Mouse (Mus musculus) heart, adult 2 months (tissue): ENCODE data around the gene Pglyrp4.

Source experiments
- CTCF ChIP-seq: fragments of 200-600 bp; IDR thresholded peaks from 2 replicates; pipeline ENCODE4 v1.8.1; 2022; ENCODE audit warnings: antibody characterized with exemption, mild to moderate bottlenecking, moderate library complexity
- EP300 ChIP-seq: fragments of 200-500 bp; IDR thresholded peaks from 2 replicates; pipeline ENCODE4 v1.6.1; 2011; ENCODE audit warnings: low read depth, low read length, control low read depth; ENCODE audit not compliant: insufficient read depth
- POLR2A ChIP-seq: fragments of 200-500 bp; IDR thresholded peaks from 2 replicates; pipeline ENCODE4 v1.6.1; 2011; ENCODE audit warnings: mild to moderate bottlenecking, low read depth, low read length, control low read depth; ENCODE audit not compliant: insufficient read depth

DNA sequence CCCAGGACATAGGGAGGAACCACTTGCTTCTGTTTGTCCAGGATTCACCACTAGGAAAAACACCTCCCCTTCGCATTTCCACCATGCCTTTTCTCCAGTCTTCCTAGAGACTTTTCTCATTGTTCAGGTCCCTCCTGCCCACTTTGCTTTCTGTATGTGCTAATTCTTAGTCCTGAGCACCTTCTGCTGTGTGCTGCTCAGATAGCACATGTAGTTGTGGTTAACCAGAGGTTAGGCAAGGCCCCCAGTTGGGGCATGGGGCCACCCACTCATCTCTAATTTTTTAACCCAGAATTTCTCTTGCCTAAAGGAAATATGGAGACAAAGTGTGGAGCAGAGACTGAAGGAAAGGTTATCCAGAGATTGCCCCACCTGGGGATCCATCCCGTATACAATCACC, 24.5 kb upstream of the Pglyrp4 start:
- TF ChIP-seq POLR2A: no peak
- no peak for TF ChIP-seq CTCF
- no peak for TF ChIP-seq EP300
